Mouse (Mus musculus) kidney, embryonic 14.5 days (tissue): ENCODE measurements around the gene Polr1c. TPM values are rescaled to one million over a fixed set of nuclear protein-coding genes. Genes with fewer than 3 reads are reported as not detected.

Experiments
- ATAC-seq: fragments of 200-750 bp; cut with Nextera tagmentation; 2 replicates; pipeline ENCODE4 v1.8.0; 2017; ENCODE audit warnings: moderate number of reproducible peaks, mild to moderate bottlenecking, moderate TSS enrichment, moderate library complexity; ENCODE audit not compliant: low FRiP score, low TSS enrichment
- H3K27ac ChIP-seq: fragments of 300-500 bp; sonication (generic); 2 replicates; pipeline ENCODE4 v1.5.1; 2014; ENCODE audit warnings: low read depth, mild to moderate bottlenecking, low read length, moderate library complexity, mixed read lengths
- H3K27me3 ChIP-seq: fragments of 300-500 bp; sonication (generic); 2 replicates; pipeline ENCODE4 v1.6.1; 2014; ENCODE audit warnings: mild to moderate bottlenecking, low read length; ENCODE audit not compliant: control insufficient read depth, insufficient read depth
- H3K36me3 ChIP-seq: fragments of 300-500 bp; sonication (generic); 2 replicates; pipeline ENCODE4 v1.6.1; 2014; ENCODE audit warnings: low read length, mixed read lengths; ENCODE audit not compliant: control insufficient read depth, insufficient read depth
- H3K4me1 ChIP-seq: fragments of 300-500 bp; sonication (generic); 2 replicates; pipeline ENCODE4 v1.6.1; 2014; ENCODE audit warnings: low read length, mixed read lengths; ENCODE audit not compliant: control insufficient read depth, insufficient read depth
- H3K4me2 ChIP-seq: fragments of 300-500 bp; sonication (generic); replicated peaks from 2 replicates; pipeline ENCODE4 v1.6.1; 2014; ENCODE audit warnings: low read depth, mild to moderate bottlenecking, low read length
- H3K4me3 ChIP-seq: fragments of 300-500 bp; sonication (generic); 2 replicates; pipeline ENCODE4 v1.5.1; 2014; ENCODE audit warnings: mild to moderate bottlenecking, low read length
- H3K9ac ChIP-seq: fragments of 300-500 bp; sonication (generic); 2 replicates; pipeline ENCODE4 v1.6.1; 2014; ENCODE audit warnings: low read depth, mild to moderate bottlenecking, low read length, moderate library complexity
- H3K9me3 ChIP-seq: fragments of 300-500 bp; sonication (generic); 2 replicates; pipeline ENCODE4 v1.6.1; 2016; ENCODE audit warnings: low read length; ENCODE audit not compliant: control insufficient read depth
- WGBS: fragments of 180-500 bp; shearing (Covaris S2); extraction: QIAGEN DNeasy Blood & Tissue Kit; methylation state at CpG from one replicate; pipeline ENCODE4 v1.1.7; 2014; 5-methylcytosine and 5-hydroxymethylcytosine counted together
- polyA plus RNA-seq: library from polyadenylated mRNA; unstranded; fragments of >200 nt; fragmentation: Nextera tagmentation; extraction: Ambion mirVana; gene quantifications from 2 replicates; pipeline ENCODE4 v1.2.1, GENCODE M21; 2014

Gene Polr1c
- polyA plus RNA-seq, 1 experiment from 2014 or later: 114 TPM

GRCm38 (mm10) chr17:46242274-46242673, 5.6 kb downstream of the Polr1c start:
- Histone ChIP-seq H3K4me3 (no peak overlapping the region), H3K4me2 (no peak overlapping the region), H3K27ac (no peak overlapping the region), H3K27me3 (no peaks in the 10 kb centered on the region), H3K9me3 (no peaks in the 10 kb centered on the region), H3K4me1 (peaks cover 7% of the 10 kb centered on the region; the same call in 1 of the 2 replicates), H3K9ac (no peak overlapping the region), H3K36me3 (peaks cover 87% of the 10 kb centered on the region)
- WGBS: 88% methylated on average over 13 of the region's 13 CpGs
- peak; percentile 22; the same call in 1 of the 2 replicates for ATAC-seq

GRCm38 (mm10) chr17:46241471-46241870, 6.4 kb downstream of the Polr1c start:
- H3K9me3 ChIP-seq: no peaks in the 10 kb centered on the region
- H3K4me1 ChIP-seq: peaks cover under 1% of the 10 kb centered on the region; the same call in 1 of the 2 replicates
- ATAC-seq: no peak
- no peak overlapping the region for H3K27ac ChIP-seq
- no peaks in the 10 kb centered on the region for H3K27me3 ChIP-seq
- H3K4me2 ChIP-seq: no peak overlapping the region
- H3K4me3 ChIP-seq: no peak overlapping the region
- peaks cover 95% of the 10 kb centered on the region for H3K36me3 ChIP-seq
- WGBS: 77% methylated on average over 11 of the region's 11 CpGs
- H3K9ac ChIP-seq: no peak overlapping the region

- Histone ChIP-seq H3K4me1 (no peaks in the 10 kb centered on the region), H3K27me3 (no peaks in the 10 kb centered on the region), H3K27ac (no peak overlapping the region), H3K36me3 (peaks cover 89% of the 10 kb centered on the region), H3K4me2 (no peak overlapping the region), H3K9ac (no peak overlapping the region), H3K9me3 (no peaks in the 10 kb centered on the region), H3K4me3 (no peak overlapping the region)
- WGBS: 91% methylated on average over 15 of the region's 15 CpGs
- ATAC-seq: no peak
These were observed 8.2 kb downstream of the Polr1c start for GRCm38 (mm10) chr17:46239516-46240114.

GRCm38 (mm10) chr17:46237480-46237879, 10.4 kb downstream of the Polr1c start:
- Histone ChIP-seq H3K4me3 (no peak overlapping the region), H3K4me1 (no peaks in the 10 kb centered on the region), H3K27ac (no peak overlapping the region), H3K36me3 (peaks cover 89% of the 10 kb centered on the region), H3K9me3 (no peaks in the 10 kb centered on the region), H3K27me3 (no peaks in the 10 kb centered on the region), H3K4me2 (no peak overlapping the region), H3K9ac (no peak overlapping the region)
- no peak for ATAC-seq
- 81% methylated on average over 5 of the region's 5 CpGs for WGBS

- 96% methylated on average over 6 of the region's 6 CpGs for WGBS
- ATAC-seq: no peak
- H3K9me3 ChIP-seq: no peaks in the 10 kb centered on the region
- H3K27ac ChIP-seq: no peak overlapping the region
- no peaks in the 10 kb centered on the region for H3K27me3 ChIP-seq
- no peak overlapping the region for H3K4me2 ChIP-seq
- H3K36me3 ChIP-seq: peaks cover 85% of the 10 kb centered on the region
- H3K9ac ChIP-seq: no peak overlapping the region
- H3K4me3 ChIP-seq: no peak overlapping the region
- no peaks in the 10 kb centered on the region for H3K4me1 ChIP-seq
These were observed 10.8 kb downstream of the Polr1c start for GRCm38 (mm10) chr17:46237079-46237478.

- no peak overlapping the region for H3K4me3 ChIP-seq
- H3K4me2 ChIP-seq: no peak overlapping the region
- H3K36me3 ChIP-seq: peaks cover 82% of the 10 kb centered on the region
- no peaks in the 10 kb centered on the region for H3K9me3 ChIP-seq
- no peak overlapping the region for H3K27ac ChIP-seq
- no peak for ATAC-seq
- 95% methylated on average over 1 of the region's 1 CpGs for whole genome bisulfite sequencing
- no peaks in the 10 kb centered on the region for H3K4me1 ChIP-seq
- no peak overlapping the region for H3K9ac ChIP-seq
- H3K27me3 ChIP-seq: no peaks in the 10 kb centered on the region
These were observed 11.8 kb downstream of the Polr1c start for GRCm38 (mm10) chr17:46236067-46236466.

GRCm38 (mm10) chr17:46227576-46227975, 20.3 kb downstream of the Polr1c start:
- no peak overlapping the region for H3K4me2 ChIP-seq
- no peak overlapping the region for H3K9ac ChIP-seq
- 87% methylated on average over 7 of the region's 7 CpGs for WGBS
- H3K4me1 ChIP-seq: no peaks in the 10 kb centered on the region
- H3K36me3 ChIP-seq: peaks cover 93% of the 10 kb centered on the region
- H3K4me3 ChIP-seq: no peak overlapping the region
- no peak overlapping the region for H3K27ac ChIP-seq
- H3K27me3 ChIP-seq: no peaks in the 10 kb centered on the region
- no peaks in the 10 kb centered on the region for H3K9me3 ChIP-seq
- no peak for ATAC-seq

GRCm38 (mm10) chr17:46221601-46222000, 26.3 kb downstream of the Polr1c start:
- H3K4me3 ChIP-seq: no peak overlapping the region
- no peak overlapping the region for H3K9ac ChIP-seq
- no peaks in the 10 kb centered on the region for H3K27me3 ChIP-seq
- no peak overlapping the region for H3K27ac ChIP-seq
- no peaks in the 10 kb centered on the region for H3K4me1 ChIP-seq
- no peak overlapping the region for H3K4me2 ChIP-seq
- no peaks in the 10 kb centered on the region for H3K9me3 ChIP-seq
- WGBS: 93% methylated on average over 3 of the region's 3 CpGs
- ATAC-seq: no peak
- H3K36me3 ChIP-seq: peaks cover 98% of the 10 kb centered on the region

GRCm38 (mm10) chr17:46210550-46210949, 37.3 kb downstream of the Polr1c start:
- ATAC-seq: no peak
- WGBS: 90% methylated on average over 3 of the region's 3 CpGs
- no peak overlapping the region for H3K4me2 ChIP-seq
- no peaks in the 10 kb centered on the region for H3K4me1 ChIP-seq
- peaks cover 85% of the 10 kb centered on the region for H3K36me3 ChIP-seq
- no peak overlapping the region for H3K27ac ChIP-seq
- no peaks in the 10 kb centered on the region for H3K27me3 ChIP-seq
- H3K9me3 ChIP-seq: no peaks in the 10 kb centered on the region
- H3K9ac ChIP-seq: no peak overlapping the region
- H3K4me3 ChIP-seq: no peak overlapping the region
